In the genomic region with DNA sequence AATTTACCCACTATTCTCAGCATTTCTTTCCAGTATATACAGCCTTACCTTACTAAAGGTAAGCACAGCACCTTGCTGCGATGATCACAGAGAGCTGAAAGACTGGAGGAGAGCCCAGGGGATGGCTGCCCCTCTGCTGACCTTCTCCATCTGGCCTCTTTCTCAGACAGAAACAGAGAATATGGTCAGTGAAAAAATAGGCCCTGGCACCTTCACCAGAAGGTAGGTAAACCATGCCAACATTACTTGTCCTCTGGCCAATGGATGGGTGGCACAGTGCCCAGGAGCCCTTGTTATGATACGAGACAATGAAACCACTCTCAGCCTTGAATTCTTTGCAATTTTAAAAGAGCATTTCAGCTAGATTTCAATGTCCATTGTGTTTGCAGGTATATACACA, we compare ENCODE assay signal across 11 mouse cellular contexts.
DNase-seq lines count a peak whose midpoint lies in the region; ATAC-seq lines count a peak whose summit lies in the region.
"Had no signal": no experiment of that assay in that cellular context is flagged by ENCODE, and none has a peak within 500 bp of the region (broad histone marks: within the 10 kb centered on the region; RNA-seq: fewer than 3 reads in every experiment).

No protein-coding gene starts in this region.

- no peaks in the 10 kb centered on the region for H3K36me3 ChIP-seq in hindbrain, embryonic 16.5 days (ENCODE audit: control insufficient read depth, insufficient read depth, low read length)
- no peaks in the 10 kb centered on the region for H3K36me3 ChIP-seq in hindbrain, embryonic 13.5 days
- H3K36me3 ChIP-seq in neural tube, embryonic 15.5 days: no peaks in the 10 kb centered on the region

- ATAC-seq in hindbrain, embryonic 16.5 days: peak; percentile 63; the same call in 1 of the 2 replicates
- no peak for ATAC-seq in hindbrain, embryonic 13.5 days (ENCODE audit: low FRiP score)
- no peak for ATAC-seq in neural tube, embryonic 15.5 days (ENCODE audit: low FRiP score)
- ATAC-seq in granulocyte monocyte progenitor cell, adult 5-6 weeks (replicated peaks; ENCODE audit: poor library complexity, severe bottlenecking): no peak

- H3K4me3 ChIP-seq in hindbrain, embryonic 16.5 days (ENCODE audit: low read length): no peak overlapping the region
- H3K4me3 ChIP-seq in hindbrain, embryonic 13.5 days: no peak overlapping the region
- no peak overlapping the region for H3K4me3 ChIP-seq in neural tube, embryonic 15.5 days (replicated peaks)
- H3K4me3 ChIP-seq: megakaryocyte, embryonic 14.5 days had no signal

- H3K27ac ChIP-seq in hindbrain, embryonic 16.5 days (ENCODE audit: low read depth, low read length): no peak overlapping the region
- no peak overlapping the region for H3K27ac ChIP-seq in hindbrain, embryonic 13.5 days
- no peak overlapping the region for H3K27ac ChIP-seq in neural tube, embryonic 15.5 days (replicated peaks)

- H3K27me3 ChIP-seq in hindbrain, embryonic 16.5 days (replicated peaks; ENCODE audit: control insufficient read depth, insufficient read depth, low read length): no peaks in the 10 kb centered on the region
- H3K27me3 ChIP-seq in hindbrain, embryonic 13.5 days: no peaks in the 10 kb centered on the region
- H3K27me3 ChIP-seq in neural tube, embryonic 15.5 days (replicated peaks): no peaks in the 10 kb centered on the region

- no peak overlapping the region for H3K9ac ChIP-seq in hindbrain, embryonic 16.5 days (ENCODE audit: low read depth, low read length)
- H3K9ac ChIP-seq in hindbrain, embryonic 13.5 days: no peak overlapping the region
- no peak overlapping the region for H3K9ac ChIP-seq in neural tube, embryonic 15.5 days (replicated peaks)

- peak; percentile 19 for DNase-seq in MN1 (ENCODE audit: low spot score)
- DNase-seq in brain, adult 2 months (ENCODE audit: low read depth, low spot score): peak; percentile 94
- DNase-seq in heart, postnatal 10 days: peak; percentile 65 to 68
- DNase-seq in kidney, adult 11 months: no peak
- DNase-seq: adrenal gland, adult 2 months had no signal

- intact Hi-C loops in heart, postnatal 10 days (cut with DNase I): loop anchor here (5.0 kb wide), 2 partner anchors 513 to 618 kb away; no protein-coding TSS in a partner anchor

- no peaks in the 10 kb centered on the region; the same call in 1 of the 2 replicates for H3K9me3 ChIP-seq in hindbrain, embryonic 16.5 days (ENCODE audit: control insufficient read depth, low read length)
- no peaks in the 10 kb centered on the region for H3K9me3 ChIP-seq in hindbrain, embryonic 13.5 days
- no peaks in the 10 kb centered on the region for H3K9me3 ChIP-seq in neural tube, embryonic 15.5 days (replicated peaks)
- H3K9me3 ChIP-seq: megakaryocyte, embryonic 14.5 days had no signal

- 63% methylated on average over 2 of the region's 2 CpGs for WGBS in hindbrain, embryonic 16.5 days
- 86% methylated on average over 2 of the region's 2 CpGs for WGBS in hindbrain, embryonic 13.5 days
- WGBS in neural tube, embryonic 15.5 days: 69% methylated on average over 2 of the region's 2 CpGs

- no peak overlapping the region for H3K4me2 ChIP-seq in hindbrain, embryonic 16.5 days (ENCODE audit: low read length)
- H3K4me2 ChIP-seq in hindbrain, embryonic 13.5 days: no peak overlapping the region
- no peak overlapping the region for H3K4me2 ChIP-seq in neural tube, embryonic 15.5 days
- H3K4me2 ChIP-seq: liver, embryonic 11.5 days had no signal

- no peaks in the 10 kb centered on the region; the same call in 1 of the 2 replicates for H3K4me1 ChIP-seq in hindbrain, embryonic 16.5 days (ENCODE audit: control insufficient read depth, insufficient read depth, low read depth, low read length)
- peaks cover 6% of the 10 kb centered on the region; the same call in 1 of the 2 replicates for H3K4me1 ChIP-seq in hindbrain, embryonic 13.5 days (replicated peaks)
- no peaks in the 10 kb centered on the region for H3K4me1 ChIP-seq in neural tube, embryonic 15.5 days
- H3K4me1 ChIP-seq: megakaryocyte, embryonic 14.5 days had no signal
